Mouse (Mus musculus) lung, postnatal 10 days (tissue): ENCODE results near the gene Ppp1r17.

Experiments used
- DNase-seq: peaks from one replicate; pipeline ENCODE4 v3.0.0; 2021

Gene Ppp1r17

DNA sequence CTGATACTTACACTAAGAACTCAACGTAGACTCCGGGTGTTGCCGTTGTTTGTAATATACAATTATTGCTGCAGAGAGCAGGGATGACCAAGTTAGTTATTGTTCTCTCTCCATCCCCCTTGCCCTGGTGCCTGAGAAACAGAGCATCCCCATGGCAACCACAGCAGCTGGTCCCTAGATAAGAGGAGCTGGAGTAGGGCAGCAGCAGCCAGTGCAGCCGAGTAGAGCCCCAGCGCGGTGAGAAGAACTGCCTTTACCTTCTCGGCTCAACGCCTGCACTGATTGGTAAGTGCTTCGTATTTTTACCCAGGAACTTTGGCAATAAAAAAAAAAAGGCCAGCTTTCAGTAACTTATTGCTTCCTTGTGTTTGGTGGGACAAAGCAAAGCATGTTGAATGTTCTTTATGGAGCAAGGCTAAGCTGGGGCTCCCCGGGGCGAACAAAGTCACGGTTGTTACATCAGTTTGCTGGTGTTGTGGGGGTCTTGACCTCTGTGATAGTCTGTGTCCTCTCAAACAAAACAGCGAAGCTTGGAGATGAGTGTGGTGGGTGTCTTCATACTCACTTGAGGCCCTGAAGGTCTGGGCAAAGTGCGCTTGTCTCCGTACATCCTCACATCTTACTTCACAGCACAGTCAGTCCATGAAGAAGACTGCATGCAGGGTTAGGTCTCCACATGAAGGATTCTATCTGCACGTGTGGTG is at the start of gene Ppp1r17:
Gene Ppp1r17, plus strand, starts transcription at position 207 of the 704 bp plus-strand sequence.
- DNase-seq: no peak

DNA sequence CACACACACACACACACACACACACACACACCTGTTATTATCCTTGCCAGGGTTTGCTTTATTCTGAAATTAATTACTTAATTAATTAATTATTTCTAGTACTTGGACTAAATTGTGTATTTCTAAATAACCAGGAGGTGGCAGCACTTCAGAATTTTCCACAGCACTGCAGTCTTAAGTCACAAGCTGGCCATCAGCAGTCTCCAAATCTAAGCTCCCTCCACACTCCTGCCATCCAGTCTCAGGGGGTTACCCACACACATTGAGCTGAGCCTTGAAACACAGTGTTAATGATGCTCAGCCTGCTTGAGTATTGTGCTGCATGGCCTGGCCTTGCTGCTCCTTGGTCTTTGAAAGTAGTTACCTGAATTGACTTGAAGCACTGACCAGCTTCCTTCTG is 44.3 kb upstream of the Ppp1r17 start:
- peak; percentile 30 for DNase-seq

DNA sequence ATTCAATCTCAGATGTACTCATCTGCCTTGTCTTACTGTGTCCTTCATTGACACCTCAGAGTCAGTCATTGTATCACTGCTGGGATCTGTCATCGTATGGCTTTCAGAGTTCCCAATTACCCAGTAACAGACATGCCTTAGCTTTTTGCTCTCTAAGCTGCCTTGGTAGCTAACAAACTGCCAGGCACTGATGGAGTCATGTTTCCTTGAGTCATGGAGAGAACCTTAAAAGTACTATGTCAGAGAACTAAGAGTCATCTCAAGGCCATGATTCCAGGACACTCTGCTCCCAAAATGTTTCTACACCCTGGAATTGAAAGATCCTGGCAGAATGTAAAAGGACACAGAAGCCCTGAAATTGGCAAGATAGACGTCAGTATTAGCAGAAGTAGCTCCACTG is 37.5 kb upstream of the Ppp1r17 start:
- DNase-seq: no peak

DNA sequence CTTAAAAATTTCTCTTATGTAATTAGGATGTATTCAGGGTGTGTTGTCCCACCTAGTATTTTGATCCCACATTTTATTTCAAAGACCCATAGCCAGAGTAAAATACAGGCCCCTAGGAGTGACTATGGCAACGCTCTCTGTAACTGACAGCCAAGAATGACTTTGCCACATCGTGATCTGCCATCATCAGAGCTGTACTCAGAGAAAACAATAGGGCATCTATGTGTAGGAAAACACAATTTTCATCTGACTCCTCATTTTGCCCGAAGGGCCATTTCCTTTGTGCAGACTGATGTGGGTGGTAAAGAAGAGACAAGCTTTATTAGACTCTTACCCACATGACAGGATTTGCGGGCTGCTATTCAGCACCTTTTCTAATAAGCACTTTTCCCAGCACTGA is 8.6 kb upstream of the Ppp1r17 start:
- no peak for DNase-seq

DNA sequence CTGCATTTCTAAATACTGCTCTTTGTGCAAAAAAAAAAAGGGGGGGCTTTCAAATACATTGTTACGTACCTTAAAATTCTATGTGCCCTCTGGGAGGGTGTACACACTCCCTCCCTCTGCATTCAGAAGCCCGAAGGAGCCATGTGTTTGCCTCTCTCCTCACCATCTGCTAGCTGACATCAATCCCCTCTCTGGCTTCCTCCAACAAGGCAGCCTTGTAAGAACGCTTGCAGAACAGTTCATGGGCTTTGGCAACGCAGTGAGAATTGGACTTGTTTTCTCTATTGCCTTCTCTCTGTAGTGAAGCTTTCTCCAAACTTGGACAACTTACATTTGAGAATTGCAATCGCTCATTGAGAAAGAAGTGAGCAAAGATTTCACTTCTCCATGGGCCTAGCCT is 4.9 kb upstream of the Ppp1r17 start:
- no peak for DNase-seq

DNA sequence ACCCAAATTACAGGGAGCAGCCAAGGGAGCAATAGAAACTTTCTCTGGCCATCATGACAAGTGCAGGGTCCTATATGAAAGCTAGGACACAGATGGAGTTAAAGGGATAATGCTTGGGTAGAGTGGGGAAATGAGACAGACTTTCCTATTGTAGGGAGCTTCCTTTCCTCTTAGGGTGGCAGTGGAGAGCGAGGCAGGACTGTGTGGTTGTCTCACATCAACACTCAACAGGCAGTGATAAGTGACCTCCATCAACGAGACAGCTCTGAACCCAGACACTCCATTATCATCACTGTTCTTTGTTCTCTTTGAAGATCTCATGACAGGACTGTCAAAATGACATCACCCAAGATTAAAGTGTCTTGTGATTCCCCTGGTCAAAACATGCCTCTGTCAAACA is 2.3 kb downstream of the Ppp1r17 start:
- DNase-seq: no peak

DNA sequence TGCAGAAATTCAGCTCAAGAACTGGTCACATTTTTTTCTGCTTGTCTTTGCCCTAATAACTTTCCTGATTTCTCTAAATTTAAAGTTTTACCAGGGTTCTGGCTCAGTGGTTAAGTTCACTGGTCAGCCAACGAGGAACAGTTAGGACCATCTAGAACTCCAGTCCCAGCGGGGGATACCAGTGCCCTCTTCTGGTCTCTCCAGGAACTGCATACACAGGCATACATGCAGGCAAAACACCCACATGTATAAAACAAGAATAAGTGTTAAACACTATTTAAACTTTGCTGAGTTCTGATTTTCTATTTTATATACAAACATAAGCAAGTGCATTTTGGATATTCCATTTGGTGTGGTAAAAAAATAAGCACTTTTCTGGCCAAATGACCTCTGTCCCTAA is 8.2 kb downstream of the Ppp1r17 start:
- no peak for DNase-seq

DNA sequence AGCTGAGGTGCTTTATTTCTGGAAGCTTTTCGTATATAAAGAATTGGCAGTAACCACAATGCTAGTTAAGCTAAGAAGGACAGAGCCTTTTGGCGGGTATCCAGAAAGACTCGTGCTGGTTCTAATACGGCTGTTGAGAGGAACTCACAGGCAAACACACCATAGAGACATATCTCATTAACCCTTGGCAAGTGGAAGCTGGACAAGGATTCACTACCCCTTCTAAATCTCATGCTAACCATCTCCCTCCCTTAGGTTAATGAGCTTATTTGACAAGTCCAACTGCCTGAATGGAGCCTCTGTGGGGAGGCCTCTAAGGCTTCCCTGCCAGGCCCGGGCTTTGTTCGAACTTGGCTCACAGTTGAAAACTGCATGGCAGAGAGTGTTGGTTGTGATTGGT is 10.0 kb downstream of the Ppp1r17 start:
- no peak for DNase-seq

DNA sequence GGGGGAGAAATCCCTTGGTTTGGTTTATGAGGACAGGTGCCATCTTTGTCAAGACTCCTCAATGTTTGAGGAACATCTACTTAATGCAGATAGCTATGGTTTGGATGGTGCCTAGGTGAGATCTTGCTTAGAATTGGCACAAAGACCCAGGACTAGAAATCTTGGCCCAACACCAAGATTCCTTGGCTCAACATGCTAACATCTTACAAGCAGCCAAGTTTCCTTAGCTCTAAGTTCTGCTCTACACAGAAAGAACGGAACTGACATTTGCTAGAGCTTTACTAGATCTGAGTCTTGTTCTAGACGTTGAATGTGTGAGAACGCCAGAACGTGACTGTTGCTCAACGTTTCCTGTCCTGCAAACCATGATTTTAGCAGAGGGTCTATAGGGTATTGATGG is 10.7 kb downstream of the Ppp1r17 start:
- no peak for DNase-seq

DNA sequence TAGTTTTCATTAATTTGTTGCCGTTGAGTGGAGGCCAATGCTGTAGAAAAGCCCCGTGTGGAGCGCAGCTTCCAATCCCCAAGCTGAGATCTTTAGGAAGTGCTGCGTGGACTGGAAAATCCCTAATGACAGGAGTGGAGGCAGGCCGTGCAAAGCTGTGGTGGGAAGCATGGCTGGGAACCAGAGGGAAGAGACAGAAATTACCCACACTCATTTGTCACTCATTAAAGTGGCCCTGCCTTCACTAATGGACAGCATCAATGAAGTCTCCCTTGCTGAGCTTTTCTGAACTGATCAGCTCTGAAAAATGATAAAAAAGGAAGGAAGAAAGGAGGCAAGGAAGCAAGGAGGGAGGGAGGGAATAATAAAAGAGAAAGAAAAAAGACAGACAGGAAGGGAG is 12.7 kb downstream of the Ppp1r17 start:
- DNase-seq: no peak

DNA sequence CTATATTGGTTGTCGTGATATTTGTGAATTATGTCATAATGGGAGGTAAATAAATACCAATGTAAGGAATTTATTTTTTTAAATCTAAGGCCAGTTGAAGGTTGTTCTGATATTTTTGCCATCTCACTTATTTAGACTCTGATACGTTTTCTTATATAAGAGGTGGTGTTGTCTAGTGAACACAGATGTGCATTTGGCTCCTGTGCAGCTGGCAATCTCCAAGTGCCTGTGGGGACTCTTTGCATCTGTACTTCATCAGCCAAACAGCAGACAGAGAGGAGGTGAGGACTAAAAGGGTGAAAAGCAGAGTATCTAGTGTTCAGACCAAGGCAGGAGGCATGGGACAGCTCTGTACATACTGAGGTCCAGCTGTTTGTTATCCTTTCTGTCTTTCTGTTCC is 14.9 kb downstream of the Ppp1r17 start:
- DNase-seq: no peak

DNA sequence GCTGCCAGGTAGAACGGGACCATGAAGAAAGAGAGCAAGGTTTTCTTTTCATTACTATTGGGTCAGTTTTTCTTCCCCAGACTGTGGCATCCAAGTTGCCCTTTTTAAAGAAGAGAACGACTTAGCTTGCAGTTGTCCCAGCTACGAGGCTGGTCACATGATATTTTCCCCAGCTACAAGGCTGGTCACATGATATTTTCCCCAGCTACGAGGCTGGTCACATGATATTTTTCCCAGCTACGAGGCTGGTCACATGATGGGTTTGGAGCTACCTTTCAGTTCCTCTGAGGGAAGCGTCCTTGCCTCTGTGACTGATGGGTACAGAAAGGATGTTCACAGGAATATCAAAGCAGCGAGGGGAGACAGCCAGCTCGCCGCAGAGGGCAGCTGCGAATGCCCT is 17.8 kb downstream of the Ppp1r17 start:
- no peak for DNase-seq

DNA sequence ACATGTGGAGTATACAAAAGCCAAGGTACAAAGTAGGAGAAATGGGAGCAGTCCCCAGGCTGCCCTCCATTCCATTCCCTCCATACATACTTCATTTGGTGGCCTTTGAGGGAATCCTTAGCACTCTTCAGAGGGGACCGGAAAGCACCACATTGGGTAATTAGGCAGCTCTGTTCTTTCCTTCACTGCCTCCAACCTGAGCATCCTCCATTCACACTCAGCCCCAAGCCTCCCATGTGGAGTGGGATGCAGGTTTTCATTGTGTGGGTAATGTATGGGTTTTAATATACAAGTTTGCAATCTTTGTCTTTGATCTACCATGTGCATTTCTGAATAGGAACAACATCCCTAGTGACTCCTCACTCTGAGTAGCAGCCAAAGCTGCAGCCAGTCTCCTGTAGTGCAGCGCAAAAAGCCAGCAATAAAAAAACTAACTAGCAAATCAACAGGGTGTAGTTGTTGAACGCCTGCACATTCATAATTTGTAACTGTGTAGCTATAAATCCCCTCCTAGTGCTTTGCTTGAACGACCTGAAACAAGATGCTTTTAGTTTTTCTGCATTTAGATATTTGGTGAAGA is 22.3 kb downstream of the Ppp1r17 start:
- DNase-seq: no peak

DNA sequence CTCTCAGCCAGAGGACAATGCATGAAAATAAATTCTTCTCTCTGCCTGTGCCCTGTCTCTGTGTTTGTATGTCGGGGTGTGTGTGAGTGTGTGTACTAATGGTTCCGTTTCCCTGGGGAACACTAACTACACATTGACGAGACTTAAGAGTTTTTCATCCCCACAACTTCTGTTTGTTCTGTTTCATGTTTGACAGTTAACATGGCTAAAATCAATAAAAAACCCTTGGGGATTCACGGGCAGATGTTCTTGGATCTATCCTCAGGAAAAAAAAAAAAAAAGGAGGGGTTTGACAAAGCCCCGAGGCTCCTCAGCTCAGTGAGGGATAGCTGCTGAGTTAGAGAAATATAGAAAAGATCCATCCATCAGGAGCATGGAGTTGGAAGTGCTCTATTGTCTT is 27.0 kb downstream of the Ppp1r17 start:
- no peak for DNase-seq

DNA sequence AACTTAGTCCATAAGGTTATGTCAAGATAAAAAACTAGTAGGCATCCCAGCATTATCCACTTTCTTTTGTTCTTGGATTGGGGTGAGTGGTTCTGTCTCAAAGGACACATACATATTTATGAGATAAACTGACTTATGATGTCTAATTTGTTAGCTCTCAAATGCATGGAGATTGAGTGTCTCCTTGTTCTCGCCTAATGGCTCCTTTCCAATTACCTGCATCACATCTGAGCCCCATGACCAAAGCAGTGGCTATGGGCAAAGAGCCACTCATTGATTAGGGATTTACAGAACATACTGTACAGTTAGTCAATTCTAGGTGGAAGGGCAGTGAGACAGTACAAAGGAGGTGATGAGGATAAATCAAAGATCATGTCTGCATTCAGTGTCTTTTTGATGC is 27.4 kb downstream of the Ppp1r17 start:
- no peak for DNase-seq

DNA sequence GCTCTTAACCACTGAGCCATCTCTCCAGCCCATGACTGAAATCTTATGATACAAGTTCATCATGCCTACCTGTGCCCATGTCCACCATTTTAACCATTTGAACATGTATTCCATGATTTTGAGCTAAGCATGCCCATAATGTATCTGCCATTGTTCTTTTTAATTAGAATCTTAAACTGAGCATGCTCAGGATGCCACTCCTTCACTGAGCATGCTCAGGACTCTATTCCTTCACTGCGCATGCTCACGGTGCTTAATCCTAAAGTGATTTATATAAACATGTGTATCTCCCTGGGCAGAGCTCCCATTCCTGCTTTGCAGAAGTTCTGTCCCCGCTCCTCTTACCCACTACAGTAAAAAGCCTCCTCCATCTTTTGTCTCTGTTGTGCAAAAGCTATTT is 31.3 kb downstream of the Ppp1r17 start:
- no peak for DNase-seq

DNA sequence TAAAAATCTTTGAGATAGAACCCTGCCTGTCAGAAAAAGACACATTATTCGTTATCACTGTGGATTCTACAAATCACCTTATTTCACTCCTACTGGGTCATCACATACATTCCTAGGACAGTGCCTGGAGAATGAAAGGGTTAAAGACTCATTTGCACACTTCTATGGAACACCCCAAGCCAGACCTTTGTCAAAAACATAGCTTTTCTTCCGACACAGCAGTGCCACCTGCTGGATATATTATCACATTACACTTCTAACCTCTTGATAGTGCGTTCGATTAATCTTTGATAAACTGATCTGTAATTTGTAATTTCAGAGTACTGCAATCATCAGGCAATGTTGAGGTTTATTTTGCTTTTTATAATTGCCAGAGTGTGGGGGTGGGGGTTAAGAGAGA is 31.8 kb downstream of the Ppp1r17 start:
- peak; percentile 17 for DNase-seq

DNA sequence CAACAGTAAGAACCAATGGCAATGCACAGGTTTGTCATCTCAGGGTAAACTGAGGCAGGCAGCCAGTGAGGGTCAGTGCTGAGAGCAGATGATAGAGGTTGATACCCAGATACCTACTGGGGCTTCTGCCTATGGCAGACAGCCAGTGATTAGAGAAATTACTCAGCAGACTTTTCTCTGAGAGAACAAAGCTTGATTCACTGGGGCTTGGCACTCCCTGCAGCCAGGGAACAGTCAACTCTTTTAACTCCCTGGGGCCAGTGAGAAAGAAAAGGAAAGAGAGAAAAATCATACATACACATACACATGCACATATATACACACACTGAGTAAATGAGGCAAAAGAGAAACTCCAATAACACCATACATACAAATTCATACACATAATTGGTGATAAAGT is 46.4 kb downstream of the Ppp1r17 start:
- DNase-seq: no peak

DNA sequence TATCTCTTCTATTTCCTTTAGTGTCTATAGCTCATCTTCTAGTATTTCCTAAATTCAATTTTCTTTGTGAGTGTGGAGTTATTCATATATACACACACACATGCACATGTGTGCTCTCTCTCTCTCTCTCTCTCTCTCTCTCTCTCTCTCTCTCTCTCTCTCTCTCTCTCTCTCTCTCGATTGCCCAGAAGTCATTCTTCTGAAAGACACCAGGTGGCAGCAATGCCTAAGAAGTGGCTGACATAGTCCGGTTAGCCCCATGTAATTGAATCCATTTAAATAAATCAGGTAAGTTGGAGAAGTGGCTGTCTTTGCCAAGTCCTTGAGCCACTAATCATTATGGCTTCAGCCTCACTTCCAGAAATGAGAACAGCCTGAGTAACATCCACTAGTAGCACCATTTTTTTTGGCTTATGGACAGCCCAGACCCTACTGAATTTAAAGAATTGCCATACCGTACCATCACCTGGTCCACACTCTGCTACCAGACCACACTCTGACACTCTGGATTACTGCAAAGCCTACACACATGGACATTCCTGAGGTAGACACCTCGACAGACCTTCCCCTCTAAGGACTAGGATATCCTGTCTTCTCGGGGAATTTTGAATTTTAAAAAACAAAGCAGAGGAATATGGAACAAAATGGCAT is 49.5 kb downstream of the Ppp1r17 start:
- DNase-seq: peak; percentile 48

DNA sequence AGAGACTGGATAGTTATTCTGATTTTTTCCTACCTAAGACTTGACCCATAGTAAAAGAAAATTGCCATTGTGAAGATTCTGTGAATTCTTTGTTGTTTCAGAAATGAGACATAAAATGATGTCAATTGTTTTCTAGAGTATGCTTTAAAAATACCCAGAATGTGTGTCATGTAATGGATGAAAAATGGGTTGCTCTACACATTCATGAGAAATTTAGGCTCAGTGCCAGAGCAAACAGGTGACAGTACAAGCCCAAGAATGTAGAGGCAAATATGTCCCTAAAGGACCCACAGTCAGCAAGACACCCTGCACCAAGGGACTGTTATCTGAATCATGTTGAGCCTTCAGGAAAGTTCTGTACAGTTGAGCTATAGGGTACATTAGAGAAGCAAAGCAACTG is 51.2 kb downstream of the Ppp1r17 start:
- DNase-seq: no peak

DNA sequence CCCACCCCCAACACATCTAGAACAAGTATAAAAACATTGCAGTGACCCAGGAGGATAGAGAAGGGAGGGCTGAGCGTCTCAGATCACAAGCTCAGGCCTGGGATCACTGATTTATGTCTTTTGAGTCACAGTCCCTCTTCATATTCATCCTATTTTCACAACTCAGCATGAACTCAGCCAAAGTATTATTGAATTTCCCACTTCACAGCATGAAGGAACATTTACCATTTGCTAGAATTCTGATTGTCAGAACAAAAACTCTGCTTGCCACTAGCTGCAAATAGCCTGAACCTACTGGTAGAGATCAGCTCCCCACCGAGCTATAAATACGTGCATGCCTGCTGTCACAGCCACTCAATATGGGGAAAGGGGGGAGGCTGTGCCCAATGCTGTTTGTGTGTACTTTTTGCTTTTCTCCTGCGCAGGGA is 59.1 kb downstream of the Ppp1r17 start:
- no peak for DNase-seq
